Mouse (Mus musculus): ENCODE measurements around the gene Lgr5.
A peak's percentile ranks its signal among the peaks of the same experiment; 100 is the strongest.

Gene Lgr5

DNA sequence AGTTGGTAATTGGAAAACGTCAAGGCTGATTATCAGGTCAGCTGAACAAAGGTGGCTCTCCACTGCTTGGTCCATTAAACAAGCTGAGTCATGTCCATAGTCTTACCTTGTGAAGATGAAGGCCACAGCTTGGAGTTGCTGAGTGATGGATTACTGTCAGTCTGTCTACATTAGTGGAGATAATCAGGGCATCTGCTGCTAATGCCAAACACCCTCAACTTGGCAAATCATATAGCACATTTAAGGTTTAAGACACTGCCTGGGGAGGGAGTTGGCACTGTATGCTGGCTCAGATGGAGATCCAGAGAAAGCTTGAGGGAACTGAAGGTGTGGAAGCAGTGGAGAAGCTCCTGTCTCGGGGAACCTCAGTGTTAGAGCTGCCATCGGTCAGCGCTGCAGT is 150.3 kb downstream of the Lgr5 start:
- DNase-seq (ENCODE audit: low spot score in 2 of 2) = no peak

DNA sequence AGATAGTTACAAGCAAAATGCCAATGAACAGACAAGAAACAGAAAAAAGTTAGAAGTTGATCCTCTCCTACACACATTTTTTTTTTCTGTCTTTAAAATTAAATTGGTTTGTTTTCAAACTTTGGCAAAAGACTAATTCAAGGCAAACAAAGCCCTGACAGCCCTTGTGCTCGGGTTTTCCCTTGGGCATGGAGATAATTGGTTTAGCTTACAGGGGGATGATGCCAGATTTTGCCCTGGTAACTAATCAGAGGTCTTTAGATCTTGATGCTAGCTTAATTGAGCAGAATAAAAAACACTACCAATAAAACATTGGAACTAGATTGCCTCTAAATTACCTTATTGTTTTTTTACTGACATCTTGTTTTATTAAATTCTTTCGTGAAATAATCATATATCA is 162.2 kb downstream of the Lgr5 start:
- no peak for DNase-seq (ENCODE audit: low spot score in 2 of 2)

DNA sequence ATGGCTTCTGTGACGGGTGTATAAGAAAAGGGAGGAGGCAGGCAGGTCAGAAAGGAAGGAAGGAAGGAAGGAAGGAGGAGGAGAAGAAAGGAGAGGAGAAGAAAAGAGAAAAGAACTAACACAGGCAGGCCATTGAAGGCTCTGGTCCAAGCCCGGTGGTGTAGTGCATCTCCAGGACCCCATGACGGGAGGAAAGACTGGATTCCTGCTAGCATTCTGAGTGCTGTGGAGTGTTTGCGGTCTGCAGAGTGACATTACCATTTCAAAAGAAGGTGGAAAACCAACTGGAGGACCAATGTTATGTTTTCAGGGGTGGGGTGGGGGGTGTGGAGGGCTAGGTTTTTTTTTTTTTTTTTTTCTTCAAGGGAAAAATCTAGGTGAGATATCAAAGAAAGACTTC is 165.6 kb downstream of the Lgr5 start:
- DNase-seq (ENCODE audit: low spot score in 2 of 2) = no peak

DNA sequence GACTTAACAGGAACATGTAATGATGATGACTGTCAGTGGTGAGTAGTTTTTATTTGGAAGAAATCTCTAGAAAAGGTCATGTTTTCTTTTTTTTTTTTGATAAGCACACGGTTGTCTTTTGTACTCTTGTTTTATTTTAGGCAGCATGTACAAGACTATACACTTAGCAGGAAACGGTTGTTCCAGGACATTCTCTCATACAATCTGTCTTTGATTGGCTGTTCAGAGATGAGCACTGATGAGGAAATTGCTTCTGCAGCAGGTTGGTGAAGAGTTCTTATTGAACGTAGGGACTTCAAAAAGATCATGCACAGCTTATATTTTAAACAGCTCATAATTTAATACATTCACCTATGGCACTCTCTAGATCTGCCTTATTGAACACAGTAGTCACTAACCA is 173.5 kb downstream of the Lgr5 start:
- DNase-seq (ENCODE audit: low spot score in 2 of 2) = no peak

DNA sequence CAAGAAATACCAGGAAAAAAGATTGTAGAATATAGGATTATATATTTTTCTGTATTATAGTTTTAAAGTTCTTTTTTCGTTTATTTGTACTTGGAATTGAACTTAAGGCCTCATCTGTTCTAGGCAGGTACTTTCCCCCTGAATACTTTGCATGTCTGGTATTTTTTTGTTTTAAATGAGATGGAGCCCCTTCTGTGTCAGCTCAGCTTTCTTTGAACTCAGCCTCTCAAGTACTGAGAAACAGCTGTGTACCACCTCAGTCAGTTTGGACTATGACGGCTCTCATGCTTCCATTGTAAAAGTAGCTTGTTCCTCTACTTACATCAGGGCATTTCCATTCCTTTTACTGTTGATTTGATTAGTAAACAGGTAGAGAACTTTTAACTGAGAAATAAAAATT is 174.1 kb downstream of the Lgr5 start:
- no peak for DNase-seq (ENCODE audit: low spot score in 2 of 2)

DNA sequence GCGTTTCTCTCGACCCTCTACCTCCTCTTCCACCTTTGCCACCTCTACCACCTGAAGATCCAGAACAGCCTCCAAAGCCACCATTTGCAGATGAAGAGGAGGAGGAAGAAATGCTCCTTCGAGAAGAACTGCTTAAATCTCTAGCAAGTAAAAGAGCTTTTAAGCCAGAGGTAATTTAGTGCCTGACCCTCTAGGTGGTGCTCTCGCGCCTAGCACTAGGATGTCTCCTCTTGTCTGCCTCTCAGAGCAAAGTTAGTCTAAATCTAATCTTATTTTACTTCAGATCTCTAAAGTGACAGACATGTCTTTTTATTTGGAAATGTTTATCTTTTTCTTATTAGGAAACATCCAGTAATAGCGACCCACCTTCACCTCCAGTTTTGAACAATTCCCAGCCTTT is 181.2 kb downstream of the Lgr5 start:
- DNase-seq (ENCODE audit: low spot score in 2 of 2) = peak in 1 of 2 experiments; percentile 21
